Mouse (Mus musculus): ENCODE results near the gene Cntnap1. TPM values are rescaled to one million over a fixed set of nuclear protein-coding genes. Genes with fewer than 3 reads are reported as not detected.
A peak's percentile ranks its signal among the peaks of the same experiment; 100 is the strongest.

The Cntnap1 gene
- total and polyA plus RNA-seq, 2 experiments from 2014 or later = 1.1 to 3.5 TPM

- no peak overlapping the region for H3K4me3 ChIP-seq (ENCODE audit: low read depth, low read length)
- peaks cover 55% of the 10 kb centered on the region for H3K27me3 ChIP-seq (ENCODE audit: insufficient read depth, low read length)
- H3K4me2 ChIP-seq (ENCODE audit: low read depth) = no peak overlapping the region
- peaks cover 13% of the 10 kb centered on the region for H3K36me3 ChIP-seq (ENCODE audit: insufficient read depth)
- ATAC-seq (no peak), DNase-seq (no peak)
- WGBS = 61% methylated on average over 19 of the region's 19 CpGs
- no peak overlapping the region for H3K27ac ChIP-seq (ENCODE audit: low read depth, low read length)
- no peak for TF ChIP-seq CTCF (IDR thresholded peaks at IDR 0.05; ENCODE audit: low read depth)
- no peaks in the 10 kb centered on the region; the same call in none of the 2 replicates for H3K4me1 ChIP-seq (ENCODE audit: insufficient read depth)
- H3K9me3 ChIP-seq (ENCODE audit: low read length) = no peaks in the 10 kb centered on the region
- H3K9ac ChIP-seq = no peak overlapping the region
These were observed 2.9 kb upstream of the Cntnap1 start for GRCm38 (mm10) chr11:101167211-101167962.

- Histone ChIP-seq H3K4me2 (ENCODE audit: low read depth) (no peak overlapping the region), H3K27ac (ENCODE audit: low read depth, low read length) (no peak overlapping the region), H3K36me3 (ENCODE audit: insufficient read depth) (peaks cover 13% of the 10 kb centered on the region), H3K27me3 (ENCODE audit: insufficient read depth, low read length) (peaks cover 55% of the 10 kb centered on the region), H3K9me3 (ENCODE audit: low read length) (no peaks in the 10 kb centered on the region), H3K9ac (no peak overlapping the region), H3K4me1 (ENCODE audit: insufficient read depth) (peaks cover under 1% of the 10 kb centered on the region), H3K4me3 (ENCODE audit: low read depth, low read length) (no peak overlapping the region)
- ATAC-seq (no peak), DNase-seq (no peak)
- no peak for TF ChIP-seq CTCF (IDR thresholded peaks at IDR 0.05; ENCODE audit: low read depth)
- WGBS = 60% methylated on average over 8 of the region's 8 CpGs
These were observed 2.4 kb upstream of the Cntnap1 start for GRCm38 (mm10) chr11:101167963-101168300.

GRCm38 (mm10) chr11:101168301-101168980, 1.9 kb upstream of the Cntnap1 start:
- H3K4me1 ChIP-seq (ENCODE audit: insufficient read depth) = peaks cover 5% of the 10 kb centered on the region
- no peak overlapping the region for H3K27ac ChIP-seq (ENCODE audit: low read depth, low read length)
- TF ChIP-seq CTCF (IDR thresholded peaks at IDR 0.05; ENCODE audit: low read depth) = no peak
- DNase-seq = no peak
- 71% methylated on average over 18 of the region's 18 CpGs for WGBS
- H3K9ac ChIP-seq = no peak overlapping the region
- peaks cover 56% of the 10 kb centered on the region for H3K27me3 ChIP-seq (ENCODE audit: insufficient read depth, low read length)
- ATAC-seq = no peak
- H3K9me3 ChIP-seq (ENCODE audit: low read length) = no peaks in the 10 kb centered on the region
- no peak overlapping the region for H3K4me2 ChIP-seq (ENCODE audit: low read depth)
- no peak overlapping the region for H3K4me3 ChIP-seq (ENCODE audit: low read depth, low read length)
- H3K36me3 ChIP-seq (ENCODE audit: insufficient read depth) = peaks cover 13% of the 10 kb centered on the region

GRCm38 (mm10) chr11:101169301-101170107, 819 bp upstream of the Cntnap1 start:
- Histone ChIP-seq H3K9ac (peak overlapping the region; percentile 63; the same call in 1 of the 2 replicates), H3K4me1 (ENCODE audit: insufficient read depth) (peaks cover 15% of the 10 kb centered on the region), H3K4me2 (ENCODE audit: low read depth) (peak overlapping the region; percentile 61), H3K27ac (ENCODE audit: low read depth, low read length) (no peak overlapping the region), H3K9me3 (ENCODE audit: low read length) (no peaks in the 10 kb centered on the region), H3K4me3 (ENCODE audit: low read depth, low read length) (peak overlapping the region; percentile 71), H3K27me3 (ENCODE audit: insufficient read depth, low read length) (peaks cover 52% of the 10 kb centered on the region), H3K36me3 (ENCODE audit: insufficient read depth) (peaks cover 13% of the 10 kb centered on the region)
- TF ChIP-seq CTCF (IDR thresholded peaks at IDR 0.05; ENCODE audit: low read depth) = no peak
- 18% methylated on average over 17 of the region's 17 CpGs for WGBS
- no peak for ATAC-seq
- no peak for DNase-seq

- Histone ChIP-seq H3K4me2 (ENCODE audit: low read depth) (peak within 1 kb of the TSS; percentile 61), H3K9me3 (ENCODE audit: low read length) (no peaks in the 10 kb centered on the region), H3K4me1 (ENCODE audit: insufficient read depth) (peaks cover 18% of the 10 kb centered on the region), H3K27me3 (ENCODE audit: insufficient read depth, low read length) (peaks cover 48% of the 10 kb centered on the region), H3K27ac (ENCODE audit: low read depth, low read length) (peak within 1 kb of the TSS; percentile 74), H3K4me3 (ENCODE audit: low read depth, low read length) (peak within 1 kb of the TSS; percentile 71), H3K36me3 (ENCODE audit: insufficient read depth) (peaks cover 9% of the 10 kb centered on the region), H3K9ac (peak within 1 kb of the TSS; percentile 63)
- ATAC-seq (peak; percentile 96), DNase-seq (peak; percentile 98)
- WGBS = 1% methylated on average over 48 of the region's 50 CpGs
- peak; percentile 21 for TF ChIP-seq CTCF (IDR thresholded peaks at IDR 0.05; ENCODE audit: low read depth)
These were observed 688 bp downstream of the Cntnap1 start, which contains the start of gene Plekhh3 for GRCm38 (mm10) chr11:101170811-101171610. Gene Plekhh3 (minus strand): TSS chr11:101171351.
